8 mouse cellular contexts compared by ENCODE assay signal in the genomic region with DNA sequence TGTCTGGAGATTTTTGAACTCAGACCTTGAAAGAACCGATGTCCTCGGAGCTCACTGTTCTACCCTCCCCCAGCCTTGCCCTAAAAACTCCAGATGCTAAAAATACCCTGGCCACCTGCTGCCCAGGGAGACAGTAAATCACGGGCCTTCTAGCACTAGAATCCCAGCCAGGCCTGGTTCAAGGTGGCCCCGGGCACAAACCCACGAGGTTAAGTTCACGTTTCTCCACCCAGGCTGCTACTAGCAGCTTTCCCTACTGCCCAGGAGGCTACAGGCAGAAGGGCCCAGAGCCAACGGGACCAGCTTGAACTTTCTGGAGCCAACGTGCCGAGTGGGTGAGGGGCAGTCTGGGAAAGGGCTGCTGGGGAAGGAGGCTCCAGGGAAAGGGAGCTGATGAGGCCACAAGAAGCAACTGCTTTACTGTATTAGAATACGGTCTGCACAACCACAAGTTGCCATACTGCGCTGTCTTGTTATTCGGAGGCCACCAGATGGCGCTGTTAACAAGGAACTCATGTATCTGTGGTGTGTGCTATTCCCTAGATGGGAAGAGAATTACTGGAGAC. TPM values are rescaled to one million over a fixed set of nuclear protein-coding genes. Genes with fewer than 3 reads are reported as not detected.
DNase-seq lines count a peak whose midpoint lies in the region; ATAC-seq lines count a peak whose summit lies in the region.

No protein-coding gene starts in this region.

- no peak overlapping the region for H3K9ac ChIP-seq in hindbrain, embryonic 12.5 days

- no peak overlapping the region for H3K27ac ChIP-seq in hindbrain, embryonic 12.5 days

- H3K4me2 ChIP-seq in hindbrain, embryonic 12.5 days (replicated peaks), result no peak overlapping the region; the same call in 1 of the 2 replicates

- DNase-seq in MN1 (ENCODE audit: low spot score), result peak; percentile 92
- DNase-seq in cerebellum, adult 9-10 months, result peak; percentile 86
- DNase-seq in frontal cortex, postnatal 10 days (ENCODE audit: low spot score in 2 of 2), result peak; percentile 74 to 79
- DNase-seq in layer of hippocampus, postnatal 10 days (ENCODE audit: low spot score in 2 of 2), result peak; percentile 92 to 94
- DNase-seq in lung, postnatal 10 days, result peak; percentile 86
- DNase-seq in retina, adult 2 months (ENCODE audit: low read depth, low spot score), result peak; percentile 79
- DNase-seq in thymus, postnatal 36 days, result peak; percentile 60 to 72

- WGBS in hindbrain, embryonic 12.5 days, result 26% methylated on average over 13 of the region's 13 CpGs

- H3K4me1 ChIP-seq in hindbrain, embryonic 12.5 days, result peaks cover 8% of the 10 kb centered on the region; the same call in 1 of the 2 replicates

- H3K27me3 ChIP-seq in hindbrain, embryonic 12.5 days, result no peaks in the 10 kb centered on the region

- ATAC-seq in hindbrain, embryonic 12.5 days (ENCODE audit: low FRiP score), result peak; percentile 72

- H3K4me3 ChIP-seq in hindbrain, embryonic 12.5 days, result no peak overlapping the region

- H3K9me3 ChIP-seq in hindbrain, embryonic 12.5 days (replicated peaks), result no peaks in the 10 kb centered on the region

- H3K36me3 ChIP-seq in hindbrain, embryonic 12.5 days, result no peaks in the 10 kb centered on the region

RNA-seq across cellular contexts. Expression of a gene that starts 21.5 kb away (rescaled TPM):
- 0.52 and 0.77 TPM in 2 replicates for polyA plus RNA-seq in hindbrain, embryonic 12.5 days (2016; fragmentation: Nextera tagmentation; extraction: Ambion mirVana)
- under 1 TPM; 0.51 to 0.73 TPM for total RNA-seq in layer of hippocampus, postnatal 10 days (2021)

RNA-seq across cellular contexts. Expression of a gene that starts 29.2 kb away (rescaled TPM):
- polyA plus RNA-seq in hindbrain, embryonic 12.5 days (2016; fragmentation: Nextera tagmentation; extraction: Ambion mirVana), result 10.8 and 11.5 TPM in 2 replicates
- 1 to 10 TPM; 6.3 to 7.0 TPM for total RNA-seq in layer of hippocampus, postnatal 10 days (2021)
